Mouse (Mus musculus) kidney, postnatal 0 days (tissue): Measurements from ENCODE around the gene Ttn. TPM values are rescaled to one million over a fixed set of nuclear protein-coding genes. Genes with fewer than 3 reads are reported as not detected.
A peak's percentile ranks its signal among the peaks of the same experiment; 100 is the strongest.

ENCODE experiments used
- ATAC-seq: fragments of 200-750 bp; cut with Nextera tagmentation; replicated peaks from 2 replicates; pipeline ENCODE4 v1.8.0; 2017; ENCODE audit warnings: low read depth, moderate number of reproducible peaks, moderate TSS enrichment, moderate library complexity; ENCODE audit not compliant: low FRiP score
- DNase-seq: peaks from one replicate; pipeline ENCODE4 v3.0.0-alpha.2; 2016; ENCODE audit warnings: low spot score
- H3K27ac ChIP-seq: fragments of 300-500 bp; sonication (generic); 2 replicates; pipeline ENCODE4 v1.5.1; 2014; ENCODE audit warnings: mild to moderate bottlenecking
- H3K27me3 ChIP-seq: fragments of 300-500 bp; sonication (generic); 2 replicates; pipeline ENCODE4 v1.6.1; 2014; ENCODE audit warnings: low read length, mixed read lengths; ENCODE audit not compliant: insufficient read depth
- H3K36me3 ChIP-seq: fragments of 300-500 bp; sonication (generic); 2 replicates; pipeline ENCODE4 v1.6.1; 2014; ENCODE audit warnings: low read length, mixed read lengths; ENCODE audit not compliant: insufficient read depth
- H3K4me1 ChIP-seq: fragments of 300-500 bp; sonication (generic); replicated peaks from 2 replicates; pipeline ENCODE4 v1.6.1; 2014; ENCODE audit warnings: antibody characterized with exemption, low read length, mixed read lengths; ENCODE audit not compliant: insufficient read depth
- H3K4me2 ChIP-seq: fragments of 300-500 bp; sonication (generic); 2 replicates; pipeline ENCODE4 v1.6.1; 2014; ENCODE audit warnings: mild to moderate bottlenecking, low read length, moderate library complexity, mixed read lengths
- H3K4me3 ChIP-seq: fragments of 300-500 bp; sonication (generic); replicated peaks from 2 replicates; pipeline ENCODE4 v1.5.1; 2014; ENCODE audit warnings: low read depth, low read length
- H3K9ac ChIP-seq: fragments of 300-500 bp; sonication (generic); 2 replicates; pipeline ENCODE4 v1.6.1; 2014; ENCODE audit warnings: low read depth, low read length
- H3K9me3 ChIP-seq: fragments of 300-500 bp; sonication (generic); replicated peaks from 2 replicates; pipeline ENCODE4 v1.6.1; 2016; ENCODE audit warnings: low read length, inconsistent platforms, mixed read lengths
- CTCF ChIP-seq: IDR thresholded peaks from 2 replicates; pipeline ENCODE4 v1.5.1; 2016; ENCODE audit warnings: antibody characterized with exemption, low read depth, mild to moderate bottlenecking, moderate library complexity
- WGBS: fragments of 180-500 bp; shearing (Covaris S2); extraction: QIAGEN DNeasy Blood & Tissue Kit; methylation state at CpG from one replicate; pipeline ENCODE4 v1.1.7; 2014; 5-methylcytosine and 5-hydroxymethylcytosine counted together
- polyA plus RNA-seq: library from polyadenylated mRNA; unstranded; fragments of >200 nt; fragmentation: Nextera tagmentation; extraction: Ambion mirVana; gene quantifications from 2 replicates; pipeline ENCODE4 v1.2.1, GENCODE M21; 2015

Gene Ttn
- polyA plus RNA-seq, 1 experiment from 2014 or later, result 0.14 TPM

GRCm38 (mm10) chr2:76998351-76998750 lies 16.0 kb upstream of the Ttn start:
- no peak for TF ChIP-seq CTCF
- 40% methylated on average over 5 of the region's 5 CpGs for WGBS
- no peak for DNase-seq
- no peak for ATAC-seq
- H3K27me3 ChIP-seq, result no peaks in the 10 kb centered on the region
- no peaks in the 10 kb centered on the region for H3K9me3 ChIP-seq
- no peak overlapping the region for H3K4me2 ChIP-seq
- no peak overlapping the region for H3K4me3 ChIP-seq
- no peak overlapping the region for H3K27ac ChIP-seq
- no peaks in the 10 kb centered on the region for H3K36me3 ChIP-seq
- no peaks in the 10 kb centered on the region for H3K4me1 ChIP-seq
- H3K9ac ChIP-seq, result no peak overlapping the region

DNA sequence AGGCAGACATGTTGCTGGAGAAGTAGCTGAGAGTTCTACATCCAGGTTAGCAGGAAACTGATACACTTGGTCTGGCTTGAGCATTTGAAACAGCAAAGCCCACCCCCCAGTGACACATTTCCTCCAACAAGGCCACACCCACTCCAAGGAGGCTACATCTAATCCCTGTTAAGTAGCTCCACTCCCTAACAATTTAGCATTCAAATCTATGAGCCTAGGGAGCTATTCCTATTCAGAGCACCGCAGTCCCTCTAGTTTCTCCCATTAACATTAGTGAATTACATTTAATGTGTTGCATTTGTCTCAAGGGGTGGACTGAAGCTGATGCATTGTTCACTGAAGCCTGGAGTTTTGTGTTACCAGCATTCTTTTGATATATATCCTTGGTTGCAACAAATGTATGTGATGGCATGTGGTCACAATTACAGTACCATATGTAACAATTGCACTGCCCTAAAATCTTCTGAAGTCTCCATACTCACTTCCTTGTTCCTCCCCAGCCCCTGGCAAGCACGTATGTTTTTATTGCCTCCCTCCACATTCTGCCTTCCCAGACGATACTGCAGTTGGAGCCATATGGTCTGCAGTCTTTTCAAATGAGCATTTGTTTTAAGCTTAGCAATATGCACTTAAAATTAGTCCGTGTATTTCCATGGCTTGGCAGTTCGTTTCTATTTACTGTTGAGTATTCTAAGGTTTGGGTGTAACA lies 10.3 kb upstream of the Ttn start:
- DNase-seq (no peak), ATAC-seq (no peak)

GRCm38 (mm10) chr2:76987317-76987716 lies 5.0 kb upstream of the Ttn start:
- H3K4me3 ChIP-seq, result no peak overlapping the region
- no peak for TF ChIP-seq CTCF
- H3K36me3 ChIP-seq, result no peaks in the 10 kb centered on the region
- 76% methylated on average over 4 of the region's 4 CpGs for WGBS
- H3K9me3 ChIP-seq, result no peaks in the 10 kb centered on the region
- H3K27ac ChIP-seq, result no peak overlapping the region
- no peak overlapping the region for H3K9ac ChIP-seq
- ATAC-seq (no peak), DNase-seq (no peak)
- no peak overlapping the region for H3K4me2 ChIP-seq
- H3K4me1 ChIP-seq, result no peaks in the 10 kb centered on the region
- no peaks in the 10 kb centered on the region for H3K27me3 ChIP-seq

More for the DNA sequence above, 10.3 kb upstream of the Ttn start:
- 58% methylated on average over 5 of the region's 5 CpGs for WGBS
- Histone ChIP-seq H3K4me3 (no peak overlapping the region), H3K27ac (no peak overlapping the region), H3K27me3 (no peaks in the 10 kb centered on the region), H3K9me3 (no peaks in the 10 kb centered on the region), H3K4me2 (no peak overlapping the region), H3K4me1 (no peaks in the 10 kb centered on the region), H3K9ac (no peak overlapping the region), H3K36me3 (no peaks in the 10 kb centered on the region)
- no peak for TF ChIP-seq CTCF

DNA sequence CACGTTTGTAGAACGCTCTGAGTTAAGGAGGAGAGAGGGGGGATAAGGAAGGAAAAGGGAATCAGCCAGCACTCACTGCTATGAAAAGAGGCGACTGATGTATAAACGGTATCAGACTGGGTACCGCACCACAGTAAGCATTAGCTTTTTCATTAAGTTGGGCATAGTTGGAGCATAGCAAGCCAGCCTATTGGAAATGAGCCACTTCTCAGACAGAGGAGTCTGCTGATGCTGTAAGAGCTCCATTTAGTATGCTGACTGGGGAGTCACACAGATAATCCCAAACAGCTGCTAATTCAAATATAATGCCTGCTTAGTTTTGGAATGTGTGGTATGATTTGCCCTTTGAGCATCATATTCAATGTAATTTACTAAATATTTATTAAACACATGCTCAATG lies 2.0 kb upstream of the Ttn start:
- no peaks in the 10 kb centered on the region for H3K9me3 ChIP-seq
- H3K27ac ChIP-seq, result no peak overlapping the region
- no peak for DNase-seq
- H3K27me3 ChIP-seq, result no peaks in the 10 kb centered on the region
- no peaks in the 10 kb centered on the region for H3K36me3 ChIP-seq
- 96% methylated on average over 5 of the region's 5 CpGs for WGBS
- no peak overlapping the region for H3K4me2 ChIP-seq
- H3K4me1 ChIP-seq, result no peaks in the 10 kb centered on the region
- ATAC-seq, result no peak
- H3K4me3 ChIP-seq, result no peak overlapping the region
- no peak overlapping the region for H3K9ac ChIP-seq
- TF ChIP-seq CTCF, result no peak

- no peak overlapping the region for H3K4me3 ChIP-seq
- H3K27me3 ChIP-seq, result no peaks in the 10 kb centered on the region
- H3K27ac ChIP-seq, result no peak overlapping the region
- no peaks in the 10 kb centered on the region for H3K36me3 ChIP-seq
- no peak for TF ChIP-seq CTCF
- H3K9me3 ChIP-seq, result no peaks in the 10 kb centered on the region
- H3K4me2 ChIP-seq, result no peak overlapping the region
- no peak for DNase-seq
- WGBS, result 52% methylated on average over 5 of the region's 5 CpGs
- H3K9ac ChIP-seq, result no peak overlapping the region
- no peak for ATAC-seq
- H3K4me1 ChIP-seq, result no peaks in the 10 kb centered on the region
Measured at GRCm38 (mm10) chr2:76983601-76984000, 1.3 kb upstream of the Ttn start.

- no peak overlapping the region for H3K27ac ChIP-seq
- DNase-seq, result no peak
- H3K36me3 ChIP-seq, result no peaks in the 10 kb centered on the region
- no peak overlapping the region for H3K4me3 ChIP-seq
- H3K27me3 ChIP-seq, result no peaks in the 10 kb centered on the region
- 81% methylated on average over 5 of the region's 5 CpGs for WGBS
- no peak for ATAC-seq
- no peak overlapping the region for H3K4me2 ChIP-seq
- H3K9ac ChIP-seq, result no peak overlapping the region
- no peaks in the 10 kb centered on the region for H3K4me1 ChIP-seq
- no peaks in the 10 kb centered on the region for H3K9me3 ChIP-seq
- no peak for TF ChIP-seq CTCF
Measured at GRCm38 (mm10) chr2:76981717-76982116, 630 bp downstream of the Ttn start.

- Histone ChIP-seq H3K9ac (no peak overlapping the region), H3K4me3 (no peak overlapping the region), H3K4me1 (no peaks in the 10 kb centered on the region), H3K4me2 (no peak overlapping the region), H3K36me3 (no peaks in the 10 kb centered on the region), H3K27me3 (no peaks in the 10 kb centered on the region), H3K27ac (no peak overlapping the region), H3K9me3 (no peaks in the 10 kb centered on the region)
- peak; percentile 74 for TF ChIP-seq CTCF
- 54% methylated on average over 9 of the region's 9 CpGs for WGBS
- DNase-seq, result peak; percentile 40
- no peak for ATAC-seq
Measured at GRCm38 (mm10) chr2:76980146-76980545, 2.2 kb downstream of the Ttn start.
